Mouse (Mus musculus) lung, postnatal 0 days (tissue): ENCODE data around the gene Tulp2. TPM values are rescaled to one million over a fixed set of nuclear protein-coding genes. Genes with fewer than 3 reads are reported as not detected.

Experiments
- ATAC-seq: fragments of 200-750 bp; cut with Nextera tagmentation; 2 replicates; pipeline ENCODE4 v1.8.0; 2017; ENCODE audit warnings: moderate library complexity
- DNase-seq: peaks from one replicate; pipeline ENCODE4 v3.0.0-alpha.2; 2016; ENCODE audit warnings: low spot score
- H3K27ac ChIP-seq: fragments of 300-500 bp; sonication (generic); 2 replicates; pipeline ENCODE4 v1.5.1; 2014; ENCODE audit warnings: antibody characterized with exemption, mild to moderate bottlenecking, low read length, mixed read lengths
- H3K27me3 ChIP-seq: fragments of 300-500 bp; sonication (generic); replicated peaks from 2 replicates; pipeline ENCODE4 v1.6.1; 2014; ENCODE audit warnings: low read length, mixed read lengths; ENCODE audit not compliant: insufficient read depth
- H3K36me3 ChIP-seq: fragments of 300-500 bp; sonication (generic); 2 replicates; pipeline ENCODE4 v1.6.1; 2014; ENCODE audit warnings: low read length, mixed read lengths; ENCODE audit not compliant: insufficient read depth
- H3K4me1 ChIP-seq: fragments of 300-500 bp; sonication (generic); 2 replicates; pipeline ENCODE4 v1.6.1; 2014; ENCODE audit warnings: antibody characterized with exemption, low read depth, low read length, mixed read lengths; ENCODE audit not compliant: insufficient read depth
- H3K4me2 ChIP-seq: fragments of 300-500 bp; sonication (generic); replicated peaks from 2 replicates; pipeline ENCODE4 v1.6.1; 2014; ENCODE audit warnings: low read depth, mild to moderate bottlenecking, low read length, moderate library complexity, mixed read lengths
- H3K4me3 ChIP-seq: fragments of 300-500 bp; sonication (generic); 2 replicates; pipeline ENCODE4 v1.5.1; 2014; ENCODE audit warnings: low read depth, low read length
- H3K9ac ChIP-seq: fragments of 300-500 bp; sonication (generic); replicated peaks from 2 replicates; pipeline ENCODE4 v1.6.1; 2014; ENCODE audit warnings: low read depth, mild to moderate bottlenecking
- H3K9me3 ChIP-seq: fragments of 300-500 bp; sonication (generic); 2 replicates; pipeline ENCODE4 v1.6.1; 2016; ENCODE audit warnings: low read length, mixed read lengths
- CTCF ChIP-seq: IDR thresholded peaks from 2 replicates; pipeline ENCODE4 v1.5.1; 2016; ENCODE audit warnings: antibody characterized with exemption, mild to moderate bottlenecking
- EP300 ChIP-seq: IDR thresholded peaks from 2 replicates; pipeline ENCODE4 v1.6.1; 2016; ENCODE audit warnings: antibody characterized with exemption, mild to moderate bottlenecking, control low read depth
- WGBS: fragments of 180-500 bp; shearing (Covaris S2); extraction: QIAGEN DNeasy Blood & Tissue Kit; methylation state at CpG from one replicate; pipeline ENCODE4 v1.1.7; 2014; 5-methylcytosine and 5-hydroxymethylcytosine counted together
- polyA plus RNA-seq: library from polyadenylated mRNA; unstranded; fragments of >200 nt; fragmentation: Nextera tagmentation; extraction: Ambion mirVana; gene quantifications from 2 replicates; pipeline ENCODE4 v1.2.1, GENCODE M21; 2015

Tulp2 gene
- polyA plus RNA-seq, 1 experiment from 2014 or later, result 0.25 TPM

DNA sequence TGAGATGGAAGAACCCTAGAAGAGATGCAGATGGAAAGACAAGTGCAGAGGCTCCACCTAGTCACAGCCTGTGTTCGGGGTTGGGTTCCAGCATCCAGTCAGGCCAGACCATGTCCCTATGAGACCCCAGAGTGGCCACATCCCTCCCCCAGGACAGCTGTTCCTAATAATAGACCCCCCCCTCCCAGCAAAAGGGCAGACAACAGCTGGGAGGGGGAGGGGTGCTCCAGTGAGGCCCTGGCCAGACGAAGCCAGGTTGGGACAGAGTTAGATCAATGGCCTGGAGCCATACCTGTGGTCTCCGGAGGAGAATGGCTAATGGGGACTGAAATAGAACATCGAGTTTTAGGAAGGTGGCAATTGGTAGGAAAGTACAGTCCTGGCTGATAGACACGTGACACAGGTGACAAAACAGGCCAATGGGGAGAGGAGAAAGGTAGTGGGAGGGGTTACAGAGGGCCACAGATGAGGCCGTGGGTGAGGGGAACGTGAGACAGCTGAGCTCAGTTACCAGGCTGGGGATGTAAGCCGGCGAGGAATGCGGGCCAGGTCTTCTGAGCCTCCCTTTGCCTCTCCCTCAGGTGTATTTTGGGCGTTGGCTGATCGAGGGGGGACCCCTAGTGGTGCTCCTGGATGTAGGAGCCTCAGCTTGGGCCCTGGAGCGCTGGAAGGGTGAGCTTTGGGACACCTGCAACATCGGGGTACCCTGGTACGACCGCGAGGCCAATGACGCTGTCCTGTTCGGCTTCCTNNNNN lies 44.0 kb upstream of the Tulp2 start, which contains the start of gene Ruvbl2:
Gene Ruvbl2 (minus strand): TSS at position 576 of the 756 bp plus-strand sequence.
- Histone ChIP-seq H3K36me3 (no peaks in the 10 kb centered on the region), H3K4me1 (peaks cover 26% of the 10 kb centered on the region; the same call in 1 of the 2 replicates), H3K4me3 (no peak within 1 kb of the TSS), H3K27ac (no peak within 1 kb of the TSS), H3K9ac (no peak within 1 kb of the TSS), H3K9me3 (no peaks in the 10 kb centered on the region), H3K27me3 (no peaks in the 10 kb centered on the region), H3K4me2 (peak within 1 kb of the TSS; percentile 30; the same call in 1 of the 2 replicates)
- WGBS, result 29% methylated on average over 19 of the region's 19 CpGs
- ATAC-seq, result no peak
- TF ChIP-seq EP300, result no peak
- TF ChIP-seq CTCF, result peak; percentile 60
- peak; percentile 65 for DNase-seq

DNA sequence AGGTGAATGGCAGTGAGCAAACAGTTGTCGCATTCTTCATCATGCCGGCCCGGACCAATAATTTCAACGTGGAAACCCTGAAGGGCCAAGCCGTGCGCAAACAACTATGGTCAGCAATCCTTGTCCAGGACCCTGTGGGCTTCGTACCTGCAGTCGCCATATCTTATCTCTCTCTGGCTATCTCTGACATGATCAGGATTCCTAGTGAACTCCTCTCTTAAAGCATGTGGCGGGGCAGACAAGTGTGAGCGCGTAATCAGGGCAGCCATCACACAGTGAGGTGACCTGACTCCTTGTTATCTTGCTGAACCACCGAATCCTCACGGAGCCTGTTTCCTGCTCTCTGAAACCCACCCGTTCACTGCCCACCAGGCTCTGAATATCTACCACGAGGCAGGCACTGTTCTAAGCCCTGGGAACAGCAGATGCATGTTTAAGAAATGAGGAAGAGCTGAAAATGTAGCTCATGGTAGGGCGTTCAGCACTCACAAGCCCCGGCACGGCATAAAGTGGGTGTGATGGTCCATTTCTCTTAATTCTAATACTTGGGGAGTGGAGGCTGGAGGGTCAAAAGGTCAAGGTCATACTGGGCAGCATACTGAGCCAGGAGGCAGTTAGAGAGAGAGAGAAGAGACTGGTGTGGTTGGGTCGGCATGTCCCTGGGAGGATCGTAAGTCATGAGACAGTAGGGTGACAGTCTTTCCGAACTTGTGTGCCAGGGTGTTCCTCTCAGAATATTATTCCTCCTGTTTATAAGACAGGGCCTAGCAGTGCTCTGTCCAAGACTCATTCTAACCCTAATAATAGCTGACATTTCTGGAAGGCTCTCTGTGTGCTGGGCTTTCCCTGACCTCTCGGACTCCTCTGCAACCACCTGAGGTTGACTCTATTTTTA lies 37.9 kb upstream of the Tulp2 start:
- Histone ChIP-seq H3K9ac (no peak overlapping the region), H3K27ac (no peak overlapping the region), H3K9me3 (no peaks in the 10 kb centered on the region), H3K36me3 (peaks cover 18% of the 10 kb centered on the region; the same call in 1 of the 2 replicates), H3K4me3 (no peak overlapping the region), H3K4me2 (no peak overlapping the region), H3K27me3 (no peaks in the 10 kb centered on the region), H3K4me1 (no peaks in the 10 kb centered on the region)
- DNase-seq (no peak), ATAC-seq (no peak)
- TF ChIP-seq CTCF (no peak), EP300 (no peak)
- WGBS, result 68% methylated on average over 22 of the region's 22 CpGs

DNA sequence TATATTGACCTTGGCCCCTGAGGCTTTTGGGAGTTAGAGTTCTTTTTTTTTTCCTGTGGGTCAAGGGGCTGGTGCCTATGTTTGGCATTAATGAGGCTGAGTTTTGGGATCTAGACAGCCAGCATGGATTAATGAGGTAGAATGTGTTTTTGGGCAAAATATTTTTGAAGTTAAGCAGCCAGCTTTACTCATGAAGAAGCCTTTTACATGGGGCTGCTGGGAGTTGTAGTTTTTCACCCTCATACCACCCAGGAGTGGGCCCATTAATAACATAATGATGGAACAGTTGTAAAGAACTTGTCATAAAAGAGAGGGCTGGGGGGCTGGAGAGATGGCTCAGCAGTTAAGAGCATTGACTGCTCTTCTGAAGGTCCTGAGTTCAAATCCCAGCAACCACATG lies 35.1 kb upstream of the Tulp2 start:
- Histone ChIP-seq H3K9me3 (no peaks in the 10 kb centered on the region), H3K4me2 (no peak overlapping the region), H3K36me3 (peaks cover 25% of the 10 kb centered on the region; the same call in 1 of the 2 replicates), H3K27me3 (no peaks in the 10 kb centered on the region), H3K4me3 (no peak overlapping the region), H3K4me1 (no peaks in the 10 kb centered on the region), H3K9ac (no peak overlapping the region), H3K27ac (no peak overlapping the region)
- TF ChIP-seq CTCF (no peak), EP300 (no peak)
- ATAC-seq (no peak), DNase-seq (no peak)

DNA sequence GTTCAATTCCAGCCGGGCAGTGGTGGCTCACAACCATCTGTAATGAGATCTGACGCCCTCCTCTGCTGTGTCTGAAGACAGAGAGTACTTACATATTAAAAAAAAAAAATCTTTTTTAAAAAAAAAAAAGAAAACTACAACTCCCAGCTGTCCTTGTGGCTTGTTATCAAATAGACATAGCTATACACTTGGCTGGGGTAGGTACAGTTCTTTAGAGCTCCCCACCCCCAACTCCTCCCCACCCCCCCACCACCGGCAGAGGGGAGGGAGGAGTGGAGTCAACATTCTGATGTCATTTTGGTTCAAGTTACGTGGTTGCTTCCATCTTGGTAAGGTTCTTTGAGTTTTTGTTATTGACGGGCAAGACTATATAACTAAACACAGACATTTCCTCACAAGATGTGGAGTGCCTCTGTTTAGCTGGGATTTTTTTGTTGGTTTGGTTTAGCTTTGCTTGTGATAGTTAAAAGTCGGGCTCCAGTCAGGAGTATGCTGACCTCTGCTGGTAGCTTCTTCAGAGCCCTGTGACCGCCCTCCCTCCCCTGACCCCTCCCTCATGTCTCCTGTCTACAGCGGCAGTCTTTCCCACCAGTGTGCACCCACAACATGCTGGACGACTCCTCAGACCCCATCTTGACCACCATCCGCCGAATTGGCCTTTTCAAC lies 34.2 kb upstream of the Tulp2 start:
- H3K9me3 ChIP-seq, result no peaks in the 10 kb centered on the region
- DNase-seq, result peak; percentile 74
- no peaks in the 10 kb centered on the region for H3K27me3 ChIP-seq
- 40% methylated on average over 11 of the region's 11 CpGs for WGBS
- H3K4me1 ChIP-seq, result no peaks in the 10 kb centered on the region
- no peak overlapping the region for H3K4me3 ChIP-seq
- TF ChIP-seq EP300 (no peak), CTCF (peak; percentile 68)
- peaks cover 28% of the 10 kb centered on the region; the same call in 1 of the 2 replicates for H3K36me3 ChIP-seq
- ATAC-seq, result peak; percentile 57
- H3K9ac ChIP-seq, result no peak overlapping the region
- H3K27ac ChIP-seq, result no peak overlapping the region
- no peak overlapping the region for H3K4me2 ChIP-seq

DNA sequence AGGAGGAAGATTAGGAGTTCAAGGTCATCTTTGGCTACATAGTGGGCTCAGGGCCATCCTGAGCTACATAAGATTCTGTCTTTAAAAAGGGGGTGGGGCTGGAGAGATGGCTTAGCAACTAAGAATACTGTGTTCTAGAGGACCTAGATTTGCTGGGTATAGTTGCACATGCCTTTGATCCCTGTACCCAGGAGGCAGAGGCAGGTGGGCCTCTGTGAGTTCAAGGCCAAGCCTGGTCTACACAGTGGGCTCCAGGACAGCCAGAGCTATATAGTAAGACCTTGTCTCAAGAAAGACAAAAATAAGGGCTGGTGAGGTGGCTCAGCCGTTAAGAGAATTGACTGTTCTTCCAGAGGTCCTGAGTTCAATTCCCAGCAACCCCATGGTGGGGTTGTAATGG lies 31.7 kb upstream of the Tulp2 start:
- Histone ChIP-seq H3K4me1 (no peaks in the 10 kb centered on the region), H3K4me2 (no peak overlapping the region), H3K4me3 (no peak overlapping the region), H3K36me3 (peaks cover 28% of the 10 kb centered on the region; the same call in 1 of the 2 replicates), H3K27me3 (no peaks in the 10 kb centered on the region), H3K27ac (no peak overlapping the region), H3K9me3 (no peaks in the 10 kb centered on the region), H3K9ac (no peak overlapping the region)
- TF ChIP-seq CTCF (no peak), EP300 (no peak)
- no peak for ATAC-seq
- WGBS, result 86% methylated on average over 1 of the region's 1 CpGs
- DNase-seq, result no peak
